Mouse (Mus musculus) cerebellum, adult 8-10 months (tissue): Measurements from ENCODE around the gene S100a8.

ENCODE experiments used
- DNase-seq: peaks from one replicate; pipeline ENCODE4 v3.0.0; 2022

The S100a8 gene

GRCm38 (mm10) chr3:90686835-90687234 lies 18.1 kb downstream of the S100a8 start:
- DNase-seq = no peak

GRCm38 (mm10) chr3:90693496-90693895 lies 24.7 kb downstream of the S100a8 start:
- DNase-seq = no peak

- DNase-seq = no peak
Observed at GRCm38 (mm10) chr3:90695613-90696012, 26.8 kb downstream of the S100a8 start, which contains the start of gene S100a9. TSS of gene S100a9 (minus strand) at chr3:90695721.

GRCm38 (mm10) chr3:90702244-90702643 lies 33.5 kb downstream of the S100a8 start:
- no peak for DNase-seq

GRCm38 (mm10) chr3:90708523-90709202 lies 39.9 kb downstream of the S100a8 start:
- DNase-seq = peak; percentile 7

GRCm38 (mm10) chr3:90709591-90710460 lies 41.0 kb downstream of the S100a8 start:
- DNase-seq = peak; percentile 48
